Comparison of ENCODE assay signal across 27 mouse cellular contexts in the genomic region with DNA sequence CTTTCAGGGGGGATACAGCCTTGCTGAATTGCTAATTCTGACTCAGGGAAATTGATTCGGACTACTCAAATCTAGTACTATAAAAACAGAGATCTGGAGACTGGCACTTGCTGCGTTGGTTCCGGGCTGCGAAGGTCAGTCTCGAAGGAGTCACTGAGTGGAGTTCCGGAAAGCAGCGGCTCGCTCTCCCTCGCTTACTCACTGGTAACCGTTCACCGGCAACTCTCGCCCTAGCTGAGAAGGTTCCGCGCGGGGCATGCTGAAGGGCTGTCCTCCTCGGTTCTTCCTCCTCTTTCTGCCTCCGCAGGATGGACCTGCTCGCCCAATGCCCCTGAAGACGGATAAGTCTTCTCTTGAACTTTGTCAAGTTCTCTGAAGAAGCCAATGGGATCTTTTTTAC. TPM values are rescaled to one million over a fixed set of nuclear protein-coding genes. Genes with fewer than 3 reads are reported as not detected.
"Had no signal": no experiment of that assay in that cellular context is flagged by ENCODE, and none has a peak within 500 bp of the region (broad histone marks: within the 10 kb centered on the region; RNA-seq: fewer than 3 reads in every experiment).

No protein-coding gene starts in this region.

- H3K4me2 ChIP-seq: liver, embryonic 12.5 days; lung, embryonic 14.5 days; midbrain, embryonic 12.5 days; neural tube, embryonic 13.5 days; neural tube, embryonic 15.5 days had no signal

- H3K36me3 ChIP-seq: liver, embryonic 12.5 days; midbrain, embryonic 10.5 days; midbrain, embryonic 12.5 days; neural tube, embryonic 13.5 days; neural tube, embryonic 15.5 days had no signal

- DNase-seq: lung, adult 18-20 months; lung, embryonic 14.5 days; lung, postnatal 10 days; lung, postnatal 4 days; midbrain, embryonic 14.5 days; retina, postnatal 1 day; right cerebral cortex, adult 18-20 months; right cerebral cortex, postnatal 25 days; right cerebral cortex, postnatal 4 days; spleen, adult 18-20 months; thymus, adult 2 months; thymus, postnatal 25 days; thymus, postnatal 4 days had no signal

- ATAC-seq: liver, embryonic 12.5 days; midbrain, embryonic 16.5 days had no signal

- H3K27ac ChIP-seq: liver, embryonic 12.5 days; liver, embryonic 14.5 days; midbrain, embryonic 10.5 days; midbrain, embryonic 12.5 days; neural tube, embryonic 13.5 days; neural tube, embryonic 15.5 days had no signal

- H3K4me1 ChIP-seq: liver, embryonic 12.5 days; midbrain, embryonic 10.5 days; midbrain, embryonic 12.5 days; neural tube, embryonic 13.5 days; neural tube, embryonic 15.5 days had no signal

- H3K9ac ChIP-seq: liver, embryonic 12.5 days; liver, embryonic 14.5 days; lung, embryonic 14.5 days; midbrain, embryonic 12.5 days; neural tube, embryonic 13.5 days; neural tube, embryonic 15.5 days had no signal

- H3K9me3 ChIP-seq: liver, embryonic 12.5 days; midbrain, embryonic 10.5 days; midbrain, embryonic 12.5 days; neural tube, embryonic 13.5 days; neural tube, embryonic 15.5 days had no signal

- H3K27me3 ChIP-seq: liver, embryonic 12.5 days; midbrain, embryonic 12.5 days; neural tube, embryonic 13.5 days; neural tube, embryonic 15.5 days had no signal

- H3K4me3 ChIP-seq: liver, embryonic 12.5 days; midbrain, embryonic 10.5 days; midbrain, embryonic 12.5 days; myocyte; neural tube, embryonic 13.5 days; neural tube, embryonic 15.5 days had no signal

RNA-seq across cellular contexts. Expression of gene Olfr982, which starts 23.5 kb away (rescaled TPM):
- polyA plus RNA-seq: liver, embryonic 12.5 days; liver, embryonic 14.5 days; liver, embryonic 16.5 days; lung, embryonic 14.5 days; lung, embryonic 16.5 days; midbrain, embryonic 10.5 days; midbrain, embryonic 12.5 days; midbrain, embryonic 14.5 days; midbrain, embryonic 16.5 days; myocyte; neural tube, embryonic 11.5 days; neural tube, embryonic 13.5 days; neural tube, embryonic 15.5 days; small intestine, adult 2 months; stomach, embryonic 14.5 days; stomach, embryonic 16.5 days; thymus, adult 2 months had no signal

RNA-seq across cellular contexts. Expression of gene Olfr981, which starts 28.9 kb away (rescaled TPM):
- polyA plus RNA-seq: liver, embryonic 12.5 days; liver, embryonic 14.5 days; liver, embryonic 16.5 days; lung, embryonic 14.5 days; lung, embryonic 16.5 days; midbrain, embryonic 10.5 days; midbrain, embryonic 12.5 days; midbrain, embryonic 14.5 days; midbrain, embryonic 16.5 days; myocyte; neural tube, embryonic 11.5 days; neural tube, embryonic 13.5 days; neural tube, embryonic 15.5 days; small intestine, adult 2 months; stomach, embryonic 14.5 days; stomach, embryonic 16.5 days; thymus, adult 2 months had no signal

RNA-seq across cellular contexts. Expression of gene Olfr980, which starts 40.8 kb away (rescaled TPM):
- polyA plus RNA-seq: liver, embryonic 12.5 days; liver, embryonic 14.5 days; liver, embryonic 16.5 days; lung, embryonic 14.5 days; lung, embryonic 16.5 days; midbrain, embryonic 10.5 days; midbrain, embryonic 12.5 days; midbrain, embryonic 14.5 days; midbrain, embryonic 16.5 days; myocyte; neural tube, embryonic 11.5 days; neural tube, embryonic 13.5 days; neural tube, embryonic 15.5 days; small intestine, adult 2 months; stomach, embryonic 14.5 days; stomach, embryonic 16.5 days; thymus, adult 2 months had no signal

RNA-seq across cellular contexts. Expression of gene Olfr983, which starts 43.3 kb away (rescaled TPM):
- polyA plus RNA-seq: liver, embryonic 12.5 days; liver, embryonic 14.5 days; liver, embryonic 16.5 days; lung, embryonic 14.5 days; lung, embryonic 16.5 days; midbrain, embryonic 10.5 days; midbrain, embryonic 12.5 days; midbrain, embryonic 14.5 days; midbrain, embryonic 16.5 days; myocyte; neural tube, embryonic 11.5 days; neural tube, embryonic 13.5 days; neural tube, embryonic 15.5 days; small intestine, adult 2 months; stomach, embryonic 14.5 days; stomach, embryonic 16.5 days; thymus, adult 2 months had no signal

RNA-seq across cellular contexts. Expression of gene Olfr979, which starts 46.9 kb away (rescaled TPM):
- polyA plus RNA-seq: liver, embryonic 12.5 days; liver, embryonic 14.5 days; liver, embryonic 16.5 days; lung, embryonic 14.5 days; lung, embryonic 16.5 days; midbrain, embryonic 10.5 days; midbrain, embryonic 12.5 days; midbrain, embryonic 14.5 days; midbrain, embryonic 16.5 days; myocyte; neural tube, embryonic 11.5 days; neural tube, embryonic 13.5 days; neural tube, embryonic 15.5 days; small intestine, adult 2 months; stomach, embryonic 14.5 days; stomach, embryonic 16.5 days; thymus, adult 2 months had no signal
